Mouse (Mus musculus): ENCODE results near the gene Insm2. TPM values are rescaled to one million over a fixed set of nuclear protein-coding genes. Genes with fewer than 3 reads are reported as not detected.
"Not testable (repeated sequence)": the region's sequence is repeated elsewhere in the genome, so short reads cannot be mapped to it uniquely, and the experiment has no call there.

Gene Insm2
- polyA plus RNA-seq, 1 experiment = not detected

DNA sequence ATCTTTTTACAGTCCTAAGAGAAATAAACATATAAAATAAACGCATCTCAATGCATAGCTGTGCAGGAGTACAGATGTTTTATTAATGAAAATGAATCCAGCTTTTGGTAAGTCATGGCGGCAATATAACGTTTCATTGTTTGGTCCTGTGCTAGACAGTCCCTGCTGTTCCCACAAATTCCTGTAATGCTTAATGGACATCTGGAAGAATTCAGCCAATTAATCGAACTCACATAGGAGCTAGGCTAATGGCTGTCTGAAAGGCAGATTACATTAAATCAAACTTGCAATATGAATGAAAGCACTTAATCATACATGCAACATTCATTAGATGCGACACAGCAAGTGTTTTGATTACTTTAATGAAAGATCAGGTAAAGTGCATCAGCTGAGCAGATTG lies 32.4 kb upstream of the Insm2 start:
- no peak for TF ChIP-seq POLR2A (IDR thresholded peaks at IDR 0.05; ENCODE audit: low read depth, low read length)
- no peak for TF ChIP-seq CTCF (IDR thresholded peaks at IDR 0.05; ENCODE audit: borderline replicate concordance, insufficient read depth, low read length)
- Histone ChIP-seq H3K27ac (ENCODE audit: insufficient read depth, low read length) (no peak overlapping the region), H3K4me3 (ENCODE audit: insufficient read depth, low read length) (no peak overlapping the region), H3K4me1 (ENCODE audit: control insufficient read depth, insufficient read depth, low read length) (no peaks in the 10 kb centered on the region; the same call in 1 of the 2 replicates)

- no peaks in the 10 kb centered on the region; the same call in 1 of the 2 replicates for H3K4me1 ChIP-seq (ENCODE audit: control insufficient read depth, insufficient read depth, low read length)
- no peak overlapping the region for H3K27ac ChIP-seq (ENCODE audit: insufficient read depth, low read length)
- TF ChIP-seq CTCF (IDR thresholded peaks at IDR 0.05; ENCODE audit: borderline replicate concordance, insufficient read depth, low read length) = no peak
- H3K4me3 ChIP-seq (ENCODE audit: insufficient read depth, low read length) = no peak overlapping the region
These were observed 30.8 kb upstream of the Insm2 start for GRCm38 (mm10) chr12:55568466-55568865.

DNA sequence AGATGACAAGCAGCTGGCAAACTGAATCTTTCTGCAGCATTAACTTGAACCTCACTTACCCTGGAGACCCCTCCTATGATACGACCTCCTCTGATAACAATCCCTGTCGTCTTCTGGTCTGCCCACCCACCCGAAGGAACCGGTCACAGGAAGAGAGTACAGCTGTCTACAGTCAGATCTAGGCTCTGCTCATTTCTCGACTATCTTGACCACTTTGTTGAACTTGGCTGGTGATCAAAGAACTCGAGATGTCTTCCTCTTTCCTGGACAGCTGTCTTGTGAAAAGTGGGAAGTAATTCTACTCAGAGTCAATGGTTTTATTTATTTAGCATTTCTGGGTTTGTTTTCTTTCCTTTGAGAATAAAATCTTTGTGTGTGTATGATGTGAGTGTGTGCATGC lies 29.6 kb upstream of the Insm2 start:
- TF ChIP-seq POLR2A (IDR thresholded peaks at IDR 0.05; ENCODE audit: low read depth, low read length) (no peak), CTCF (IDR thresholded peaks at IDR 0.05; ENCODE audit: borderline replicate concordance, insufficient read depth, low read length) (no peak)
- H3K27ac ChIP-seq (ENCODE audit: insufficient read depth, low read length) = no peak overlapping the region
- no peak overlapping the region for H3K4me3 ChIP-seq (ENCODE audit: insufficient read depth, low read length)
- no peaks in the 10 kb centered on the region for H3K4me1 ChIP-seq (ENCODE audit: control insufficient read depth, insufficient read depth, low read length)

DNA sequence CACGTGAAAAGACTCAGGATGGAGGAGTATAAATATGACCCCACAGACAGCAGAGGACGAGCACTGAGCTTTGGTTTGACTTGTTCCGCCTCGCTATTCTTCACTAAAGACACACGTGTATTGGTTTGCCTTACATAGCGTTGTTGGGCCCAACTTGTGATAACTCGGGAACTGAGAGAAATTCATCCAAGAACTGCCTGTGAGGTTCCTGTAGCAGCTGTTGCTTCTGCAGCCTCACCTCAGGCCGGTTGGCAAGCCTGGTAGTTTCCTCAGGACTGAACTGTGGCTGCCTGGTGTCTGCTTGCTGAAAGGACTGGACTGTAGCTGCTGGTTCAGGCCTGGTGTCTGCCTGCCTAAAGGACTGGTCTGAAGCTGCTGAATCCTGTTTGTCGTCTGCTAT lies 28.6 kb upstream of the Insm2 start:
- TF ChIP-seq POLR2A (IDR thresholded peaks at IDR 0.05; ENCODE audit: low read depth, low read length) (no peak), CTCF (IDR thresholded peaks at IDR 0.05; ENCODE audit: borderline replicate concordance, insufficient read depth, low read length) (no peak)
- Histone ChIP-seq H3K4me1 (ENCODE audit: control insufficient read depth, insufficient read depth, low read length) (no peaks in the 10 kb centered on the region), H3K27ac (ENCODE audit: insufficient read depth, low read length) (no peak overlapping the region), H3K4me3 (ENCODE audit: insufficient read depth, low read length) (no peak overlapping the region)

GRCm38 (mm10) chr12:55571181-55571580 lies 28.0 kb upstream of the Insm2 start:
- H3K4me1 ChIP-seq (ENCODE audit: control insufficient read depth, insufficient read depth, low read length) = no peaks in the 10 kb centered on the region
- H3K27ac ChIP-seq (ENCODE audit: insufficient read depth, low read length) = no peak overlapping the region
- TF ChIP-seq POLR2A (IDR thresholded peaks at IDR 0.05; ENCODE audit: low read depth, low read length) (no peak), CTCF (IDR thresholded peaks at IDR 0.05; ENCODE audit: borderline replicate concordance, insufficient read depth, low read length) (no peak)
- H3K4me3 ChIP-seq (ENCODE audit: insufficient read depth, low read length) = no peak overlapping the region

- Histone ChIP-seq H3K4me3 (ENCODE audit: insufficient read depth, low read length) (no peak overlapping the region), H3K4me1 (ENCODE audit: control insufficient read depth, insufficient read depth, low read length) (no peaks in the 10 kb centered on the region), H3K27ac (ENCODE audit: insufficient read depth, low read length) (no peak overlapping the region)
- TF ChIP-seq CTCF (IDR thresholded peaks at IDR 0.05; ENCODE audit: borderline replicate concordance, insufficient read depth, low read length) (no peak), POLR2A (IDR thresholded peaks at IDR 0.05; ENCODE audit: low read depth, low read length) (no peak)
These were observed 27.6 kb upstream of the Insm2 start for GRCm38 (mm10) chr12:55571661-55572060.

DNA sequence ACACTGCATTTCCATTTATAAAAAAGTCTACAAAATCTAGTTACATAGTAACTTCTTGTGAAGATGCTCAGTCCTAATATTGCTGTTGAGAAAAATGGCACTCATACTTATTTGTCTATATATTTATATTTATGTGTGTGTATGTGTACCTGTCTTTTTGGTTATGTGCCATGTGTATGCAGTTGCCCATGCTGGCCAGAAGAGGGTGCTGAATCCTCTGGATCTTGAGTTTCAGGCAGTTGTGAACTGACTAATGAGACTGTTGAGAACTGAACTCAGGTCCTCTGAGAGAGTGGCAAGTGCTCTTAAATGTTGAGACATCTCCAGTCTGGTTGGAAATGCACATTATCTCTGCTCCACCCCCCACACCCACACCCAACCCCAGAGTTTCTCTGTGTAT lies 26.1 kb upstream of the Insm2 start:
- TF ChIP-seq POLR2A (IDR thresholded peaks at IDR 0.05; ENCODE audit: low read depth, low read length) (no peak), CTCF (IDR thresholded peaks at IDR 0.05; ENCODE audit: borderline replicate concordance, insufficient read depth, low read length) (no peak)
- Histone ChIP-seq H3K27ac (ENCODE audit: insufficient read depth, low read length) (no peak overlapping the region), H3K4me3 (ENCODE audit: insufficient read depth, low read length) (no peak overlapping the region), H3K4me1 (ENCODE audit: control insufficient read depth, insufficient read depth, low read length) (no peaks in the 10 kb centered on the region)

DNA sequence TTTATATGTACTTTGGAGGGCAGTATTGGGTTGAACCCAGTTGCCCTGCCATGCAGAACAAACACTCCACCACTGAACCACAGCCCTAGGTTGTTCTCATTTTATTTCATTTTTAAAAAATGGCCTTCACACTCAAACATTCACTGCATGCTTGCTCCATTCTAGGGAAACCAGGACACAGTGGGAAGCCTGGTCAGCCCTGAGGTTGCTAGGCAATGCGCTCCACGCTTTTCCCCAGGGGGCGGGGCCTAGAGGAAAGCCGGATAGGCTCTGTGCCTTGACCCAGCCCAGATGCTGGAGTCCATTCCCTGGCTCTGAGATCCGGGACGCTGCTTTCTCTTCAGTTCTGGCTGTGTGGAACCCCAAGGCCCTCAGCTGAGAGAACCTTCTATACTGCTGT lies 25.4 kb upstream of the Insm2 start:
- Histone ChIP-seq H3K27ac (ENCODE audit: insufficient read depth, low read length) (no peak overlapping the region), H3K4me1 (ENCODE audit: control insufficient read depth, insufficient read depth, low read length) (no peaks in the 10 kb centered on the region), H3K4me3 (ENCODE audit: insufficient read depth, low read length) (no peak overlapping the region)
- TF ChIP-seq POLR2A (IDR thresholded peaks at IDR 0.05; ENCODE audit: low read depth, low read length) (no peak), CTCF (IDR thresholded peaks at IDR 0.05; ENCODE audit: borderline replicate concordance, insufficient read depth, low read length) (no peak)

GRCm38 (mm10) chr12:55586936-55587335 lies 12.3 kb upstream of the Insm2 start:
- not testable (repeated sequence) for H3K4me3 ChIP-seq (ENCODE audit: insufficient read depth, low read length); H3K27ac ChIP-seq (ENCODE audit: insufficient read depth, low read length); H3K4me1 ChIP-seq (ENCODE audit: control insufficient read depth, insufficient read depth, low read length)

DNA sequence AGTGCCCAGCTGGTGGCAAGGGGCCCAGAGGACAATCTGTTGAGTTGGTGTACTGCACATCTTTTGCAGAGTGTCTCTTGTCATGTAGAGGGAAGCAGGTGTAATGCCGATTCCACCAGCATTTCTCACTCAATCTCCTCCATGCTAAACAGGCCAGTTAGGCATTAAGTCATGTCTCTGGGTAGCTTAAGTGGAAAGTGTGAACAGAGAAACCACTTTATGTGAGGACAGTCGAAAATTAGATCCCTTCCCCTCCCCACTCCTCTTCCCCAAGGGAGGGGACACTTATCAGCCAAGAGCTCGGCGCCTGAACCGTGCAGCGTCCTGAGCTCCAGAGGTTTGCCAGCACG lies 715 bp upstream of the Insm2 start:
- no peak for TF ChIP-seq POLR2A (IDR thresholded peaks at IDR 0.05; ENCODE audit: low read depth, low read length)
- TF ChIP-seq CTCF (IDR thresholded peaks at IDR 0.05; ENCODE audit: borderline replicate concordance, insufficient read depth, low read length) = no peak
- H3K27ac ChIP-seq (ENCODE audit: insufficient read depth, low read length) = no peak overlapping the region
- no peaks in the 10 kb centered on the region for H3K4me1 ChIP-seq (ENCODE audit: control insufficient read depth, insufficient read depth, low read length)
- H3K4me3 ChIP-seq (ENCODE audit: insufficient read depth, low read length) = no peak overlapping the region
